Mouse (Mus musculus): ENCODE data around the gene Susd4.

- TF ChIP-seq CTCF (IDR thresholded peaks at IDR 0.05; ENCODE audit: borderline replicate concordance, insufficient read depth, low read length) (no peak), POLR2A (IDR thresholded peaks at IDR 0.05; ENCODE audit: low read depth, low read length) (no peak)
Observed at GRCm38 (mm10) chr1:182779024-182779520, 15.4 kb downstream of the Susd4 start.
